Mouse (Mus musculus) bone marrow, adult 2 months (tissue): ENCODE results near the gene Ing2. TPM values are rescaled to one million over a fixed set of nuclear protein-coding genes. Genes with fewer than 3 reads are reported as not detected.

ENCODE experiments used
- H3K27ac ChIP-seq: fragments of 200-500 bp; 2 replicates; pipeline ENCODE4 v1.5.1; 2012; ENCODE audit warnings: low read depth, mild to moderate bottlenecking, control low read depth, inconsistent platforms, low read length; ENCODE audit not compliant: control insufficient read depth, poor library complexity, insufficient read depth
- H3K4me1 ChIP-seq: fragments of 200-500 bp; 2 replicates; pipeline ENCODE4 v1.6.1; 2011; ENCODE audit warnings: low read length; ENCODE audit not compliant: control insufficient read depth, insufficient read depth
- H3K4me3 ChIP-seq: fragments of 200-500 bp; replicated peaks from 2 replicates; pipeline ENCODE3; 2011; ENCODE audit warnings: mild to moderate bottlenecking, low read depth, low read length, control low read depth; ENCODE audit not compliant: control insufficient read depth
- CTCF ChIP-seq: fragments of 200-500 bp; IDR thresholded peaks from 2 replicates; pipeline ENCODE4 v1.5.1; 2011; ENCODE audit warnings: low read length, control low read depth; ENCODE audit not compliant: control insufficient read depth, insufficient read depth
- POLR2A ChIP-seq: fragments of 200-500 bp; IDR thresholded peaks from 2 replicates; pipeline ENCODE4 v1.6.1; 2011; ENCODE audit warnings: low read depth, mild to moderate bottlenecking, control low read depth, low read length, borderline replicate concordance; ENCODE audit not compliant: control insufficient read depth
- WGBS: fragments of 180-500 bp; shearing (Covaris S2); methylation state at CpG from one replicate; pipeline ENCODE4 v1.1.7; 2018; 5-methylcytosine and 5-hydroxymethylcytosine counted together
- polyA plus RNA-seq: library from polyadenylated mRNA; stranded (reverse); fragments of >200 nt; gene quantifications from 2 replicates; pipeline ENCODE4 v1.2.4, GENCODE M21; 2011; ENCODE audit warnings: low replicate concordance; ENCODE audit not compliant: missing spikeins, insufficient read depth, insufficient read length

The Ing2 gene
- polyA plus RNA-seq, 1 experiment, result 31.1 TPM

DNA sequence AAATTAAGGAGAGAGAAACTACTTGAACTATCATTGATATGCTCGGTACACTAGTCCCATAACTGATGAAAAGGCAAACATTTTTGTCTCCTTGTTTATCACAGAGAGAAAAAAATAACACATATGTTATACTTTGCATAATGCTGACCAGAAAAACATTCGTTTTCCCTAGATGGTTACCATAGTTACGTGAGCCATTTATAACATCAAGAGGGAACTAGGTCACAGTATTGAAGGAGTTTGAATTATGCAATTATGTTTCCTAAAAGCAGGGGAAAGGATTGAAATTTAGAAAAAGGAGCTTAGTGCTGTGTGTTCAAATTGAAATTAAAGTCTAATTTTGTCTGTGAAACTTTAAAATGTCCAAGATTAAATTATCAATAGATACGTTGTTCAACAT, 5.0 kb upstream of the Ing2 start:
- H3K27ac ChIP-seq, result no peak overlapping the region
- no peaks in the 10 kb centered on the region; the same call in 1 of the 2 replicates for H3K4me1 ChIP-seq
- WGBS, result 52% methylated on average over 4 of the region's 4 CpGs
- TF ChIP-seq CTCF (no peak), POLR2A (no peak)
- H3K4me3 ChIP-seq, result no peak overlapping the region

GRCm38 (mm10) chr8:47679603-47680002, 4.2 kb upstream of the Ing2 start:
- H3K27ac ChIP-seq, result no peak overlapping the region
- TF ChIP-seq CTCF (no peak), POLR2A (no peak)
- WGBS, result 69% methylated on average over 1 of the region's 1 CpGs
- H3K4me3 ChIP-seq, result no peak overlapping the region
- no peaks in the 10 kb centered on the region; the same call in 1 of the 2 replicates for H3K4me1 ChIP-seq

DNA sequence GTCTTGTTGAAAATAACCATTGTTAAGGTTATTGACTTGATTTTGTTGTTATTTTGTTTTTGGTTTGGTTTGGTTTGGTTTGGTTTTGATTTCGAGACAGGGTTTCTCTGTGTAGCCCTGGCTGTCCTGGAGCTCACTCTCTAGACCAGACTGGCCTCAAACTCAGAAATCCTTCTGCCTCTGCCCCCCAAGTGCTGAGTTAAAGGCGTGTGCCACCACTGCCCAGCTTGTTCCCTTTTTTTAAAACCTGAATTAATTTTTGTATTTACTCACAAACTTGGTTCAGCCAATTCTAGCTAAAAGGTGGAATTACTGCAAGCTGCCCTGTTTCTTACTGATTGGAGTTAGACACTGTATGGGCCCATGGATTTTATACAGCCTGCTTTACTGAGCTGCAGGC, 1.3 kb upstream of the Ing2 start:
- no peak overlapping the region for H3K27ac ChIP-seq
- WGBS, result 18% methylated on average over 2 of the region's 2 CpGs

GRCm38 (mm10) chr8:47676224-47676623, 868 bp upstream of the Ing2 start:
- TF ChIP-seq POLR2A (no peak), CTCF (no peak)
- WGBS, result 3% methylated on average over 15 of the region's 15 CpGs
- Histone ChIP-seq H3K4me3 (peak overlapping the region; percentile 81), H3K27ac (peak overlapping the region; percentile 98), H3K4me1 (no peaks in the 10 kb centered on the region; the same call in 1 of the 2 replicates)

More for the DNA sequence above, 1.3 kb upstream of the Ing2 start:
- H3K4me1 ChIP-seq, result no peaks in the 10 kb centered on the region; the same call in 1 of the 2 replicates
- no peak overlapping the region for H3K4me3 ChIP-seq
- TF ChIP-seq POLR2A (no peak), CTCF (no peak)

DNA sequence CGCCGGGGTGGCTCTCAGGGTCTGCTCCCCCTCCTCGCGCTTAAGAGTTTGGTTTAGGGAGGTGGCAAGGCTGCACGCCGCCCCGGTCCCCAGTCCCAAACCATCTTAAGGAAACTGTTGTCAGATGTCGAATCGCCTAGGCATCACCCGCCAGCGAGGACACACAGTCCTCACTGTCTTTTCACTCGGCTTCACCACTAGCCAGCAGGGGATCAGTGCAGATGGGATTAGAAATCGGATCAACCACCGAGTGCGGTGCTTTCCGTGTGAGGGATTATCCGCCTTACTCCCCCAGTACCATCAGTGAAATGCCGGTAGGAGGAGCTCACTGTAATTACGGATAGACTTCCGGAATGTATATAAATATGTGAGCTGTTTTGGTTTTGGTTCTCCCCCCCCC, 430 bp upstream of the Ing2 start:
- Histone ChIP-seq H3K4me3 (peak overlapping the region; percentile 81), H3K27ac (peak overlapping the region; percentile 98), H3K4me1 (no peaks in the 10 kb centered on the region; the same call in 1 of the 2 replicates)
- WGBS, result under 1% methylated on average over 20 of the region's 20 CpGs
- peak; percentile 4; the same call in 1 of the 2 replicates for TF ChIP-seq POLR2A
- no peak for TF ChIP-seq CTCF

- Histone ChIP-seq H3K4me1 (no peaks in the 10 kb centered on the region; the same call in 1 of the 2 replicates), H3K27ac (peak overlapping the region; percentile 96), H3K4me3 (peak overlapping the region; percentile 92)
- WGBS, result under 1% methylated on average over 53 of the region's 59 CpGs
- no peak; the same call in 1 of the 2 replicates for TF ChIP-seq POLR2A
- TF ChIP-seq CTCF, result no peak
These were observed 1.1 kb downstream of the Ing2 start for GRCm38 (mm10) chr8:47674140-47674776.

DNA sequence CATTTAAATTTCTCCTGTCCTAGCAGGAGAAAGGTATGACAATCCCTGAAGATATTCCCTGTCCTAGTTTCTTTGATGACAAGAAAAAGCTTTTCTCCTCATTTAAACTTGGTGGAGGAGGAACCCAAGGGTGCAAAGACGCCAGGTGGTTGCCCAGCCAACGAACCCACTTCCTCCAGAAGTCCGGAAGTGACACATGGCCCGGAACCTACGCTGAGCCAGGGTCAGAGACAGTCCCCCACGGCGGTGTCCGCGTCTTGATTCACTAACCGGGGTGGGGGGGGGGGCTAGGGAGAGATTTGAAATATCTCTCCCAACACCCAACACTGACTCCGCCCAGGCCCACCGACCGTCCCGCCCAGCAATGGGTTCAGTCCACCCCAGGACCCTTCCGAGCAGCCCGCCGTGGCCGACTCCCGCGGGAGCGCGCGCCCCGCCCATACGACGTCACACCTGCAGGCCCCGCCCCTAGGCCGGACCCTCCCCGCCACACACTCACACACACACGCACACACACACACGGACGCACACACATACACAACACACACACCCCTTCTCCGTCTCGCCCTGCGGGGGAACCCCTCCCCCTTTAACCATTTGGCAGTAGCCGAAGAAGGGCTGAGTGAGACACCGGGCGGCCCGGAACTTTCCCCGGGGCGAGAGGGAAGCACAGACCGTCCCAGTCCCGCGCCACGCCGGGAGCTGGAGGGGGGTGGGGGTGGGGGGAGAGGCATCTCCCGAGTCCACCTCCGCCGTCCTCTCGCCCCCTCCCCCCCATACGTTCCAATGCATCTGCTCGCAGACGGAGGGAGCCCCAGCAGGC, 1.8 kb downstream of the Ing2 start:
- H3K4me3 ChIP-seq, result peak overlapping the region; percentile 92
- peak overlapping the region; percentile 96 for H3K27ac ChIP-seq
- no peaks in the 10 kb centered on the region; the same call in 1 of the 2 replicates for H3K4me1 ChIP-seq
- TF ChIP-seq POLR2A, result peak; percentile 30; the same call in 1 of the 2 replicates
- no peak for TF ChIP-seq CTCF
- under 1% methylated on average over 53 of the region's 53 CpGs for WGBS

DNA sequence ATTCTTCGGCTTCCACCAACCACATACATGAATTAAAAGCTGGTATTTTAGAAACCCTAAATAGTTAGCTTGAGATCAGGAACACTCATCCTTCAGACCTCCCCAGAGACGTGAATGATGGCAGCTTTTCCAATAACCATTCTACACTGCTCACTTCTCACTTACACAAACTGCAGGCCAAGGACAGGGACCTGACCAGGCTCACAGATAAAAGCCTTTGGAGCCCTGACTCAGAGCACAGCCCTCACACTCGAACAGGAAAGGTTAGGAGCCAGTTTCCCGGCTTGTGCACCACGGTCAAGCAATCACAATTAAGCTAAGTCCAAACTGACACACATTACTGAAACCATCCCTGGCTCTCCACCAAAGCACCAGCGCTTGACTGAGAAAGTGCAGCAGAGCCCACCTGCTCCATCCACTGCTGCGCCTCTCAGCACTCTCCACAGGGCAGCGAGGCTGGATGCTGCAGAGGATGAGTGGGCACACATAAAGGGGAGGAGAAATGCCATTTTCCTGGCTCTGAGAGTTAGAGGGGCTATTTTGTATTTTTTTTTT, 11.0 kb downstream of the Ing2 start:
- Histone ChIP-seq H3K4me1 (no peaks in the 10 kb centered on the region), H3K4me3 (no peak overlapping the region), H3K27ac (no peak overlapping the region)
- WGBS, result 91% methylated on average over 8 of the region's 8 CpGs
- TF ChIP-seq POLR2A (no peak), CTCF (no peak)
